In the genomic region with DNA sequence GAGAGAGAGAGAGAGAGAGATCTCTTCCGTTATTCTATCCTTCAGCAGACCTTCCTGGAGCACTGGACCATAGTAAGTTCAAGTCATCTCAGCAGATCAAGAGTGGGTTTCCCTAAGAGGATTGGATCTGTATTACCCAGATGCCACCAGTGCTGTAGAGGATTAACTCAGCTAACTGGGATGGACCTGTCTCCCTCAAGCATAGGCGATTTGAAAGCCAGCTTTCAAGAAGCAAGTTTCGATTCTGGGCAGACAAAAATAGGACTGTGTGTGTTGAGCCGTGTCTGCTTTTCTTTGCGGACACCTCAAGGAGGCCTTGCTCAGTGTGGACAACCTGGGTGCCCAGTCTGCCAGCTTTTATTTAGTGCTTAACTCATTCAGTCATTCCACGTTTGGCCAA, we compare ENCODE assay signal across 21 mouse cellular contexts. TPM values are rescaled to one million over a fixed set of nuclear protein-coding genes. Genes with fewer than 3 reads are reported as not detected.
DNase-seq lines count a peak whose midpoint lies in the region; ATAC-seq and TF ChIP-seq lines count a peak whose summit lies in the region.
"Had no signal": no experiment of that assay in that cellular context is flagged by ENCODE, and none has a peak within 500 bp of the region (broad histone marks: within the 10 kb centered on the region; RNA-seq: fewer than 3 reads in every experiment).

No protein-coding gene starts in this region.

- no peak for TF ChIP-seq CTCF in lung, postnatal 0 days (IDR thresholded peaks at IDR 0.05)

- peaks cover 25% of the 10 kb centered on the region for H3K27me3 ChIP-seq in heart, embryonic 14.5 days (ENCODE audit: control insufficient read depth, insufficient read depth, low read length)
- peaks cover 12% of the 10 kb centered on the region; the same call in 1 of the 2 replicates for H3K27me3 ChIP-seq in kidney, embryonic 16.5 days (ENCODE audit: insufficient read depth, low read length)
- H3K27me3 ChIP-seq in limb, embryonic 13.5 days, result peaks cover 57% of the 10 kb centered on the region
- H3K27me3 ChIP-seq in stomach, embryonic 14.5 days (ENCODE audit: control insufficient read depth, insufficient read depth, low read length), result no peaks in the 10 kb centered on the region; the same call in 1 of the 2 replicates
- H3K27me3 ChIP-seq in lung, postnatal 0 days (replicated peaks; ENCODE audit: insufficient read depth, low read length), result peaks cover 12% of the 10 kb centered on the region; the same call in 1 of the 2 replicates

- ATAC-seq in heart, embryonic 14.5 days (ENCODE audit: insufficient number of reproducible peaks, insufficient read depth, low FRiP score, low read depth), result peak; percentile 25; the same call in 1 of the 2 replicates
- no peak for ATAC-seq in kidney, embryonic 16.5 days (ENCODE audit: low FRiP score, low TSS enrichment)
- ATAC-seq in limb, embryonic 13.5 days (ENCODE audit: low FRiP score, low read depth), result no peak
- no peak for ATAC-seq in stomach, embryonic 14.5 days (ENCODE audit: insufficient number of reproducible peaks, insufficient read depth, low FRiP score, low read depth)
- no peak for ATAC-seq in lung, postnatal 0 days
- ATAC-seq: forebrain, embryonic 15.5 days had no signal

- peak overlapping the region; percentile 26 for H3K4me2 ChIP-seq in heart, embryonic 14.5 days (ENCODE audit: low read length)
- 0 out of 2 replicates have a peak overlapping the region, but pooled peaks have one; percentile 90 for H3K4me2 ChIP-seq in kidney, embryonic 16.5 days (replicated peaks; ENCODE audit: low read depth, low read length)
- peak overlapping the region; percentile 99; the same call in 1 of the 2 replicates for H3K4me2 ChIP-seq in limb, embryonic 13.5 days (replicated peaks)
- peak overlapping the region; percentile 98 for H3K4me2 ChIP-seq in stomach, embryonic 14.5 days (replicated peaks; ENCODE audit: low read depth, low read length)
- H3K4me2 ChIP-seq in lung, postnatal 0 days (replicated peaks; ENCODE audit: low read depth, low read length), result no peak overlapping the region
- H3K4me2 ChIP-seq: liver, embryonic 13.5 days had no signal

- no peak overlapping the region for H3K4me3 ChIP-seq in heart, embryonic 14.5 days (ENCODE audit: control insufficient read depth in 1 of 2, insufficient read depth in 1 of 2, low read depth in 1 of 2, low read length in 2 of 2)
- H3K4me3 ChIP-seq in kidney, embryonic 16.5 days (ENCODE audit: low read length), result no peak overlapping the region
- no peak overlapping the region for H3K4me3 ChIP-seq in limb, embryonic 13.5 days
- H3K4me3 ChIP-seq in stomach, embryonic 14.5 days (ENCODE audit: low read depth, low read length), result 0 out of 2 replicates have a peak overlapping the region, but pooled peaks have one; percentile 1
- no peak overlapping the region for H3K4me3 ChIP-seq in lung, postnatal 0 days (ENCODE audit: low read depth, low read length)
- H3K4me3 ChIP-seq: forebrain, embryonic 15.5 days; heart, adult 2 months; liver, embryonic 13.5 days; midbrain, embryonic 12.5 days had no signal

- no peaks in the 10 kb centered on the region for H3K9me3 ChIP-seq in heart, embryonic 14.5 days (ENCODE audit: control insufficient read depth, low read length)
- H3K9me3 ChIP-seq in kidney, embryonic 16.5 days (ENCODE audit: low read length), result no peaks in the 10 kb centered on the region
- H3K9me3 ChIP-seq in limb, embryonic 13.5 days, result no peaks in the 10 kb centered on the region
- no peaks in the 10 kb centered on the region for H3K9me3 ChIP-seq in stomach, embryonic 14.5 days (ENCODE audit: control insufficient read depth, low read depth, low read length)
- no peaks in the 10 kb centered on the region for H3K9me3 ChIP-seq in lung, postnatal 0 days (ENCODE audit: low read length)
- H3K9me3 ChIP-seq: forebrain, embryonic 15.5 days; liver, embryonic 13.5 days; midbrain, embryonic 12.5 days had no signal

- WGBS in heart, embryonic 14.5 days, result 35% methylated on average over 6 of the region's 6 CpGs
- WGBS in kidney, embryonic 16.5 days, result 61% methylated on average over 6 of the region's 6 CpGs
- 74% methylated on average over 6 of the region's 6 CpGs for WGBS in limb, embryonic 13.5 days
- 75% methylated on average over 6 of the region's 6 CpGs for WGBS in stomach, embryonic 14.5 days
- 67% methylated on average over 6 of the region's 6 CpGs for WGBS in lung, postnatal 0 days

- peaks cover 11 to 14% of the 10 kb centered on the region in 2 experiments for H3K4me1 ChIP-seq in heart, embryonic 14.5 days (ENCODE audit: control insufficient read depth in 2 of 2, insufficient read depth in 2 of 2, low read length in 2 of 2)
- peaks cover 17% of the 10 kb centered on the region for H3K4me1 ChIP-seq in kidney, embryonic 16.5 days (ENCODE audit: insufficient read depth, low read length)
- peaks cover 13% of the 10 kb centered on the region for H3K4me1 ChIP-seq in limb, embryonic 13.5 days
- peaks cover 3% of the 10 kb centered on the region; the same call in 1 of the 2 replicates for H3K4me1 ChIP-seq in stomach, embryonic 14.5 days (ENCODE audit: control insufficient read depth, insufficient read depth, low read length)
- no peaks in the 10 kb centered on the region for H3K4me1 ChIP-seq in lung, postnatal 0 days (ENCODE audit: insufficient read depth, low read depth, low read length)

- DNase-seq in heart, adult 9 months (ENCODE audit: low spot score in 2 of 2), result no peak
- no peak for DNase-seq in kidney, postnatal 25 days
- DNase-seq in thymus, postnatal 36 days, result no peak
- no peak for DNase-seq in lung, postnatal 0 days (ENCODE audit: low spot score)
- DNase-seq: adrenal gland, postnatal 10 days; cerebellum, adult 18-20 months; cerebellum, postnatal 25 days; embryo, embryonic 11 days; gastrocnemius, postnatal 14 days; heart, adult 2 months; kidney, adult 18-20 months; kidney, postnatal 10 days; liver, embryonic 13.5 days; lung, adult 2 months; thymus, postnatal 14 days had no signal

- no peak for TF ChIP-seq EP300 in lung, postnatal 0 days (IDR thresholded peaks at IDR 0.05)

- no peaks in the 10 kb centered on the region for H3K36me3 ChIP-seq in heart, embryonic 14.5 days (ENCODE audit: control insufficient read depth, insufficient read depth, low read length)
- H3K36me3 ChIP-seq in kidney, embryonic 16.5 days (ENCODE audit: insufficient read depth, low read length), result no peaks in the 10 kb centered on the region
- no peaks in the 10 kb centered on the region for H3K36me3 ChIP-seq in limb, embryonic 13.5 days
- H3K36me3 ChIP-seq in stomach, embryonic 14.5 days (ENCODE audit: control insufficient read depth, insufficient read depth, low read length), result no peaks in the 10 kb centered on the region
- no peaks in the 10 kb centered on the region for H3K36me3 ChIP-seq in lung, postnatal 0 days (ENCODE audit: insufficient read depth, low read length)
- H3K36me3 ChIP-seq: forebrain, embryonic 15.5 days; liver, embryonic 13.5 days; midbrain, embryonic 12.5 days had no signal

- no peak overlapping the region for H3K27ac ChIP-seq in heart, embryonic 14.5 days (replicated peaks in 1 of 2; ENCODE audit: control insufficient read depth in 1 of 2, insufficient read depth in 1 of 2, low read depth in 2 of 2, low read length in 2 of 2)
- no peak overlapping the region for H3K27ac ChIP-seq in kidney, embryonic 16.5 days (ENCODE audit: low read length)
- H3K27ac ChIP-seq in limb, embryonic 13.5 days, result no peak overlapping the region
- H3K27ac ChIP-seq in stomach, embryonic 14.5 days (ENCODE audit: low read length), result no peak overlapping the region
- H3K27ac ChIP-seq in lung, postnatal 0 days (ENCODE audit: low read length), result no peak overlapping the region
- H3K27ac ChIP-seq: forebrain, embryonic 15.5 days; heart, adult 2 months; liver, embryonic 13.5 days; midbrain, embryonic 12.5 days had no signal

- H3K9ac ChIP-seq in heart, embryonic 14.5 days (ENCODE audit: low read length), result no peak overlapping the region
- no peak overlapping the region for H3K9ac ChIP-seq in kidney, embryonic 16.5 days (replicated peaks; ENCODE audit: low read length)
- no peak overlapping the region for H3K9ac ChIP-seq in limb, embryonic 13.5 days
- no peak overlapping the region for H3K9ac ChIP-seq in stomach, embryonic 14.5 days (replicated peaks; ENCODE audit: low read depth, low read length)
- H3K9ac ChIP-seq in lung, postnatal 0 days (replicated peaks; ENCODE audit: low read depth), result no peak overlapping the region
- H3K9ac ChIP-seq: liver, embryonic 13.5 days; midbrain, embryonic 12.5 days had no signal

RNA-seq across cellular contexts. Expression of a gene that starts 1.6 kb away (rescaled TPM):
- 2.3 TPM in 2 replicates for polyA plus RNA-seq in heart, embryonic 14.5 days (2014; fragmentation: Nextera tagmentation; extraction: Ambion mirVana)
- polyA plus RNA-seq in kidney, embryonic 16.5 days (2015; fragmentation: Nextera tagmentation; extraction: Ambion mirVana), result 11.7 and 12.3 TPM in 2 replicates
- polyA plus RNA-seq in limb, embryonic 13.5 days (2015; fragmentation: Nextera tagmentation; extraction: Ambion mirVana), result 9.8 and 9.9 TPM in 2 replicates
- polyA plus RNA-seq in stomach, embryonic 14.5 days (2014; fragmentation: Nextera tagmentation; extraction: Ambion mirVana), result 29.4 and 29.6 TPM in 2 replicates
- polyA plus RNA-seq in lung, postnatal 0 days (2015; fragmentation: Nextera tagmentation; extraction: Ambion mirVana), result 3.9 and 5.0 TPM in 2 replicates
- polyA plus RNA-seq: liver, embryonic 13.5 days had no signal
